Mouse (Mus musculus) CH12.LX (cell line): ENCODE results near the gene Mvb12b. TPM values are rescaled to one million over a fixed set of nuclear protein-coding genes. Genes with fewer than 3 reads are reported as not detected.

Experiments
- DNase-seq: peaks from one replicate; pipeline ENCODE4 v3.0.0-alpha.2; 2013; ENCODE audit errors: extremely low read depth
- H3K27ac ChIP-seq: 2 replicates; pipeline ENCODE4 v1.5.1; 2012; ENCODE audit warnings: low read depth, mild to moderate bottlenecking, control low read depth, moderate library complexity; ENCODE audit not compliant: insufficient read depth
- H3K27me3 ChIP-seq: replicated peaks from 2 replicates; pipeline ENCODE3; 2012; ENCODE audit warnings: inconsistent platforms
- H3K36me3 ChIP-seq, 2 experiments: replicated peaks in 1 of 2; 2 replicates each; pipeline versions ENCODE3 to v1.6.1; 2012; ENCODE audit warnings: inconsistent platforms in 1 of 2, low read length in 1 of 2, mild to moderate bottlenecking in 1 of 2, mixed read lengths in 1 of 2, moderate library complexity in 1 of 2; ENCODE audit not compliant: control insufficient read depth in 1 of 2, insufficient read depth in 1 of 2
- H3K4me1 ChIP-seq, 2 experiments: 2 replicates each; pipeline ENCODE4 v1.6.1; 2012; ENCODE audit warnings: inconsistent platforms in 1 of 2, moderate library complexity in 1 of 2; ENCODE audit not compliant: insufficient read depth in 2 of 2, control insufficient read depth in 1 of 2
- H3K4me2 ChIP-seq: 2 replicates; pipeline ENCODE4 v1.6.1; 2012; ENCODE audit warnings: low read depth, mild to moderate bottlenecking, control low read depth; ENCODE audit not compliant: poor library complexity, insufficient read depth, severe bottlenecking
- H3K4me3 ChIP-seq, 3 experiments: fragments of 150-350 bp in 1 of 3; sonication (generic) in 1 of 3; replicated peaks in 1 of 3; 2 replicates each; pipeline versions ENCODE3 to v1.5.1; 2011 to 2012; ENCODE audit warnings: low read depth in 2 of 3, low read length in 2 of 3, mild to moderate bottlenecking in 2 of 3, moderate library complexity in 2 of 3, control low read depth in 1 of 3, improper control_type of control experiment in 1 of 3, inconsistent platforms in 1 of 3, mixed read lengths in 1 of 3; ENCODE audit not compliant: poor library complexity in 1 of 3
- H3K79me2 ChIP-seq: replicated peaks from 2 replicates; pipeline ENCODE4 v1.6.1; 2012; ENCODE audit warnings: mild to moderate bottlenecking, moderate library complexity; ENCODE audit not compliant: control insufficient read depth, poor library complexity, insufficient read depth, severe bottlenecking; ENCODE audit errors: extremely low read depth
- H3K9ac ChIP-seq: 2 replicates; pipeline ENCODE4 v1.6.1; 2012; ENCODE audit warnings: low read depth, mild to moderate bottlenecking, control low read depth, moderate library complexity; ENCODE audit not compliant: insufficient read depth
- H3K9me3 ChIP-seq: replicated peaks from 2 replicates; pipeline ENCODE3; 2012; ENCODE audit warnings: low read length, inconsistent platforms, mixed read lengths
- BHLHE40 ChIP-seq: IDR thresholded peaks from 2 replicates; pipeline ENCODE4 v1.6.1; 2011; ENCODE audit warnings: mild to moderate bottlenecking, low read depth, low read length, improper control_type of control experiment
- CHD2 ChIP-seq: IDR thresholded peaks from 2 replicates; pipeline ENCODE4 v1.6.1; 2011; ENCODE audit warnings: low read length, improper control_type of control experiment
- E2F4 ChIP-seq: IDR thresholded peaks from 2 replicates; pipeline ENCODE4 v1.6.1; 2011; ENCODE audit warnings: low read depth, low read length, improper control_type of control experiment; ENCODE audit not compliant: insufficient replicate concordance
- ELF1 ChIP-seq: IDR thresholded peaks from 2 replicates; pipeline ENCODE4 v1.6.1; 2014; ENCODE audit warnings: low read depth, mild to moderate bottlenecking, inconsistent platforms, low read length, improper control_type of control experiment
- EP300 ChIP-seq: IDR thresholded peaks from 2 replicates; pipeline ENCODE4 v1.6.1; 2011; ENCODE audit warnings: low read length, improper control_type of control experiment
- HCFC1 ChIP-seq: IDR thresholded peaks from 2 replicates; pipeline ENCODE4 v1.6.1; 2012; ENCODE audit warnings: low read depth, mild to moderate bottlenecking, inconsistent platforms, low read length, improper control_type of control experiment
- JUND ChIP-seq: conservative IDR thresholded peaks from 2 replicates; pipeline ENCODE4 v1.6.1; 2011; ENCODE audit warnings: low read depth, low read length, improper control_type of control experiment
- KAT2A ChIP-seq: IDR thresholded peaks from 2 replicates; pipeline ENCODE4 v1.6.1; 2012; ENCODE audit warnings: low read length, improper control_type of control experiment, inconsistent platforms; ENCODE audit not compliant: insufficient replicate concordance
- MAFK ChIP-seq: IDR thresholded peaks from 2 replicates; pipeline ENCODE4 v1.6.1; 2011; ENCODE audit warnings: low read length, improper control_type of control experiment; ENCODE audit not compliant: insufficient replicate concordance
- MAZ ChIP-seq: IDR thresholded peaks from 2 replicates; pipeline ENCODE4 v1.6.1; 2012; ENCODE audit warnings: low read depth, mild to moderate bottlenecking, inconsistent platforms, low read length, improper control_type of control experiment, moderate library complexity
- MXI1 ChIP-seq: IDR thresholded peaks from 2 replicates; pipeline ENCODE4 v1.6.1; 2011; ENCODE audit warnings: mild to moderate bottlenecking, low read depth, low read length, improper control_type of control experiment
- MYC ChIP-seq: IDR thresholded peaks from 2 replicates; pipeline ENCODE4 v1.6.1; 2011; ENCODE audit warnings: low read depth, mild to moderate bottlenecking, improper control_type of control experiment, low read length
- NELFE ChIP-seq: IDR thresholded peaks from 2 replicates; pipeline ENCODE4 v1.6.1; 2011; ENCODE audit warnings: low read depth, low read length, improper control_type of control experiment
- PAX5 ChIP-seq: IDR thresholded peaks from 2 replicates; pipeline ENCODE4 v1.6.1; 2012; ENCODE audit warnings: low read length, inconsistent platforms, mixed read lengths
- RCOR1 ChIP-seq: conservative IDR thresholded peaks from 2 replicates; pipeline ENCODE4 v1.6.1; 2012; ENCODE audit warnings: low read depth, mild to moderate bottlenecking, inconsistent platforms, low read length, improper control_type of control experiment
- SIN3A ChIP-seq: IDR thresholded peaks from 2 replicates; pipeline ENCODE4 v1.6.1; 2012; ENCODE audit warnings: low read length, improper control_type of control experiment, inconsistent platforms
- SMC3 ChIP-seq: IDR thresholded peaks from 2 replicates; pipeline ENCODE4 v1.6.1; 2011; ENCODE audit warnings: low read depth, low read length, improper control_type of control experiment
- TBP ChIP-seq: conservative IDR thresholded peaks from 2 replicates; pipeline ENCODE4 v1.6.1; 2011; ENCODE audit warnings: low read depth, low read length, improper control_type of control experiment
- TCF12 ChIP-seq: IDR thresholded peaks from 2 replicates; pipeline ENCODE4 v1.6.1; 2014; ENCODE audit warnings: low read depth, mild to moderate bottlenecking, inconsistent platforms, low read length, improper control_type of control experiment
- USF1 ChIP-seq: IDR thresholded peaks from 2 replicates; pipeline ENCODE4 v1.6.1; 2014; ENCODE audit warnings: low read depth, mild to moderate bottlenecking, inconsistent platforms, low read length, improper control_type of control experiment
- ZC3H11A ChIP-seq: IDR thresholded peaks from 2 replicates; pipeline ENCODE4 v1.6.1; 2012; ENCODE audit warnings: low read depth, mild to moderate bottlenecking, inconsistent platforms, low read length, improper control_type of control experiment
- ZKSCAN1 ChIP-seq: IDR thresholded peaks from 2 replicates; pipeline ENCODE4 v1.6.1; 2012; ENCODE audit warnings: low read depth, inconsistent platforms, low read length, improper control_type of control experiment, borderline replicate concordance
- ZMIZ1 ChIP-seq: IDR thresholded peaks from 2 replicates; pipeline ENCODE4 v1.6.1; 2012; ENCODE audit warnings: low read depth, mild to moderate bottlenecking, inconsistent platforms, low read length, improper control_type of control experiment
- dilution Hi-C: fragments of 300-500 bp; cut with MboI; formaldehyde crosslinking; loops from 2 replicates; pipeline ENCODE4 v1.14.3; 2020; ENCODE audit warnings: low sequenced_read_pairs; ENCODE audit not compliant: extremely low pct_unique_long_range_greater_than_20kb, extremely low pct_ligation_motif_present
- in situ Hi-C: fragments of 300-500 bp; cut with MboI; formaldehyde crosslinking; loops from 3 replicates; pipeline ENCODE4 v1.14.3; 2019; ENCODE audit warnings: low sequenced_read_pairs, low pct_ligation_motif_present, low pct_unique_long_range_greater_than_20kb, mixed read lengths
- polyA plus RNA-seq: library from polyadenylated mRNA; unstranded; fragments of >175 nt; gene quantifications from 2 replicates; pipeline ENCODE4 v1.2.1, GENCODE M21; 2012; ENCODE audit warnings: low read depth; ENCODE audit not compliant: insufficient read length
- total RNA-seq, 2 experiments: library from RNA; depleted of rRNA; stranded (reverse); fragments of 300-350 nt in 1 of 2; fragments of >200 nt in 1 of 2; gene quantifications; 2 replicates each; pipeline ENCODE4 v1.2.3; 2012 to 2014

The Mvb12b gene
- total and polyA plus RNA-seq, 3 experiments: 3.0 to 16.7 (median 5.3) TPM

- Histone ChIP-seq H3K27me3 (no peaks in the 10 kb centered on the region), H3K9ac (no peak overlapping the region), H3K79me2 (no peaks in the 10 kb centered on the region; the same call in 1 of the 2 replicates), H3K4me1 (peaks cover 7 to 22% of the 10 kb centered on the region in 2 experiments)
- in situ Hi-C loops (no loop called here), dilution Hi-C loops (no loop called here)
- TF ChIP-seq SMC3 (no peak), MXI1 (no peak), MAZ (no peak), JUND (no peak), E2F4 (no peak), ELF1 (no peak), SIN3A (no peak), ZC3H11A (no peak), HCFC1 (no peak), ZKSCAN1 (no peak), RCOR1 (no peak)
- TF ChIP-seq, all 38 proteins: peak for 0
- Histone ChIP-seq H3K9me3 (peaks cover 6% of the 10 kb centered on the region), H3K4me3 (no peak overlapping the region), H3K36me3 (peaks cover 22 to 23% of the 10 kb centered on the region in 2 experiments), H3K27ac (no peak overlapping the region), H3K4me2 (no peak overlapping the region)
- DNase-seq: no peak
Observed at GRCm38 (mm10) chr2:33868996-33869688, 18.6 kb downstream of the Mvb12b start.

GRCm38 (mm10) chr2:33868322-33868721, 19.4 kb downstream of the Mvb12b start:
- dilution Hi-C loops (no loop called here), in situ Hi-C loops (no loop called here)
- Histone ChIP-seq H3K36me3 (peaks cover 14 to 15% of the 10 kb centered on the region in 2 experiments), H3K9ac (no peak overlapping the region), H3K79me2 (no peaks in the 10 kb centered on the region; the same call in 1 of the 2 replicates), H3K9me3 (peaks cover 6% of the 10 kb centered on the region), H3K27ac (no peak overlapping the region), H3K4me2 (no peak overlapping the region), H3K4me1 (peaks cover 7 to 22% of the 10 kb centered on the region in 2 experiments), H3K4me3 (no peak overlapping the region), H3K27me3 (no peaks in the 10 kb centered on the region)
- no peak for DNase-seq
- TF ChIP-seq CHD2 (no peak), ZKSCAN1 (no peak), TCF12 (no peak), JUND (no peak), USF1 (no peak), ZC3H11A (no peak), NELFE (no peak), EP300 (no peak; the same call in 1 of the 2 replicates), TBP (no peak), ZMIZ1 (no peak), PAX5 (no peak), SIN3A (no peak), MAFK (no peak), RCOR1 (no peak), MYC (no peak), BHLHE40 (no peak), KAT2A (no peak), ELF1 (no peak)
